Mouse (Mus musculus) lung, embryonic 15.5 days (tissue): Measurements from ENCODE around the gene Kcnip3. TPM values are rescaled to one million over a fixed set of nuclear protein-coding genes. Genes with fewer than 3 reads are reported as not detected.

ENCODE experiments used
- ATAC-seq: fragments of 200-750 bp; cut with Nextera tagmentation; 2 replicates; pipeline ENCODE4 v1.8.0; 2017; ENCODE audit warnings: moderate number of reproducible peaks, borderline replicate concordance; ENCODE audit not compliant: low FRiP score, low TSS enrichment; ENCODE audit errors: extremely low read depth
- H3K27ac ChIP-seq: fragments of 300-500 bp; sonication (generic); 2 replicates; pipeline ENCODE4 v1.5.1; 2015; ENCODE audit warnings: moderate library complexity, mild to moderate bottlenecking, inconsistent platforms
- H3K27me3 ChIP-seq: fragments of 300-500 bp; sonication (generic); 2 replicates; pipeline ENCODE4 v1.6.1; 2015; ENCODE audit warnings: inconsistent platforms
- H3K36me3 ChIP-seq: fragments of 300-500 bp; sonication (generic); 2 replicates; pipeline ENCODE4 v1.6.1; 2015; ENCODE audit warnings: inconsistent platforms
- H3K4me1 ChIP-seq: fragments of 300-500 bp; sonication (generic); 2 replicates; pipeline ENCODE4 v1.6.1; 2015; ENCODE audit warnings: inconsistent platforms
- H3K4me2 ChIP-seq: fragments of 300-500 bp; sonication (generic); 2 replicates; pipeline ENCODE4 v1.6.1; 2015; ENCODE audit warnings: inconsistent platforms, mild to moderate bottlenecking, moderate library complexity
- H3K4me3 ChIP-seq: fragments of 300-500 bp; sonication (generic); 2 replicates; pipeline ENCODE4 v1.5.1; 2015; ENCODE audit warnings: mild to moderate bottlenecking, inconsistent platforms
- H3K9ac ChIP-seq: fragments of 300-500 bp; sonication (generic); 2 replicates; pipeline ENCODE4 v1.6.1; 2015; ENCODE audit warnings: inconsistent platforms
- H3K9me3 ChIP-seq: fragments of 300-500 bp; sonication (generic); 2 replicates; pipeline ENCODE4 v1.6.1; 2016; ENCODE audit warnings: inconsistent platforms
- WGBS: fragments of 180-500 bp; shearing (Covaris S2); methylation state at CpG from one replicate; pipeline ENCODE4 v1.1.7; 2015; 5-methylcytosine and 5-hydroxymethylcytosine counted together
- polyA plus RNA-seq: library from polyadenylated mRNA; unstranded; fragments of >200 nt; fragmentation: Nextera tagmentation; extraction: Ambion mirVana; gene quantifications from 2 replicates; pipeline ENCODE4 v1.2.1, GENCODE M21; 2015

The Kcnip3 gene
- polyA plus RNA-seq, 1 experiment from 2014 or later, result 3.1 TPM

- ATAC-seq, result no peak
- H3K27me3 ChIP-seq, result no peaks in the 10 kb centered on the region
- H3K9me3 ChIP-seq, result no peaks in the 10 kb centered on the region
- H3K4me2 ChIP-seq, result no peak within 1 kb of the TSS
- H3K36me3 ChIP-seq, result no peaks in the 10 kb centered on the region
- H3K27ac ChIP-seq, result no peak within 1 kb of the TSS
- 81% methylated on average over 17 of the region's 17 CpGs for WGBS
- H3K4me1 ChIP-seq, result no peaks in the 10 kb centered on the region
- H3K4me3 ChIP-seq, result no peak within 1 kb of the TSS
- no peak within 1 kb of the TSS for H3K9ac ChIP-seq
These were observed 96.9 kb downstream of the Kcnip3 start, which contains the start of gene Gpat2 for GRCm38 (mm10) chr2:127424977-127425376. Gene Gpat2 (plus strand): TSS chr2:127425199.

GRCm38 (mm10) chr2:127418266-127418970 lies 103.5 kb downstream of the Kcnip3 start:
- Histone ChIP-seq H3K4me3 (no peak overlapping the region), H3K4me2 (no peak overlapping the region), H3K9ac (no peak overlapping the region), H3K36me3 (no peaks in the 10 kb centered on the region), H3K27ac (no peak overlapping the region), H3K27me3 (no peaks in the 10 kb centered on the region), H3K9me3 (no peaks in the 10 kb centered on the region), H3K4me1 (no peaks in the 10 kb centered on the region)
- ATAC-seq, result no peak
- WGBS, result 60% methylated on average over 10 of the region's 10 CpGs

GRCm38 (mm10) chr2:127416706-127417105 lies 105.2 kb downstream of the Kcnip3 start:
- no peaks in the 10 kb centered on the region for H3K36me3 ChIP-seq
- H3K27ac ChIP-seq, result no peak overlapping the region
- WGBS, result 42% methylated on average over 3 of the region's 3 CpGs
- no peak overlapping the region for H3K4me3 ChIP-seq
- H3K4me2 ChIP-seq, result no peak overlapping the region
- no peak for ATAC-seq
- H3K4me1 ChIP-seq, result no peaks in the 10 kb centered on the region
- no peaks in the 10 kb centered on the region for H3K9me3 ChIP-seq
- no peak overlapping the region for H3K9ac ChIP-seq
- no peaks in the 10 kb centered on the region for H3K27me3 ChIP-seq

- Histone ChIP-seq H3K9me3 (no peaks in the 10 kb centered on the region), H3K4me2 (no peak overlapping the region), H3K27me3 (no peaks in the 10 kb centered on the region), H3K4me1 (no peaks in the 10 kb centered on the region), H3K27ac (no peak overlapping the region), H3K9ac (no peak overlapping the region), H3K4me3 (no peak overlapping the region), H3K36me3 (no peaks in the 10 kb centered on the region)
- ATAC-seq, result no peak
- 59% methylated on average over 10 of the region's 10 CpGs for WGBS
These were observed 106.1 kb downstream of the Kcnip3 start for GRCm38 (mm10) chr2:127415806-127416205.

- Histone ChIP-seq H3K4me3 (no peak overlapping the region), H3K4me1 (no peaks in the 10 kb centered on the region), H3K27me3 (no peaks in the 10 kb centered on the region), H3K9ac (no peak overlapping the region), H3K36me3 (no peaks in the 10 kb centered on the region), H3K9me3 (no peaks in the 10 kb centered on the region), H3K27ac (no peak overlapping the region), H3K4me2 (no peak overlapping the region)
- no peak for ATAC-seq
- WGBS, result 63% methylated on average over 6 of the region's 6 CpGs
These were observed 110.8 kb downstream of the Kcnip3 start for GRCm38 (mm10) chr2:127411126-127411525.

Other genes with a start within 250 kb of the Kcnip3 start
- gene Dusp2, start 185.9 kb downstream of the Kcnip3 start, polyA plus RNA-seq, result 13.0 and 13.1 TPM in 2 replicates
- gene Astl, start 183.5 kb downstream of the Kcnip3 start, polyA plus RNA-seq, result not detected in 2 replicates
- gene Adra2b, start 158.9 kb downstream of the Kcnip3 start, polyA plus RNA-seq, result 0.18 and 0.41 TPM in 2 replicates
- gene Gpat2, start 96.9 kb downstream of the Kcnip3 start, polyA plus RNA-seq, result 0.21 and 0.29 TPM in 2 replicates
- 21.2 and 21.6 TPM in 2 replicates for gene Fahd2a, start 77.5 kb downstream of the Kcnip3 start, polyA plus RNA-seq
- gene Prom2, start 19.4 kb upstream of the Kcnip3 start, polyA plus RNA-seq, result 2.2 and 2.7 TPM in 2 replicates
- gene Zfp661, start 65.0 kb upstream of the Kcnip3 start, polyA plus RNA-seq, result 4.4 TPM in 2 replicates
- gene Mrps5, start 65.1 kb upstream of the Kcnip3 start, polyA plus RNA-seq, result 123 and 128 TPM in 2 replicates
- gene Mal, start 134.6 kb upstream of the Kcnip3 start, polyA plus RNA-seq, result 11.2 and 14.3 TPM in 2 replicates
- 3.9 and 4.6 TPM in 2 replicates for gene Mall, start 207.8 kb upstream of the Kcnip3 start, polyA plus RNA-seq